Mouse (Mus musculus): ENCODE results near the gene Taf1b.

Taf1b gene

DNA sequence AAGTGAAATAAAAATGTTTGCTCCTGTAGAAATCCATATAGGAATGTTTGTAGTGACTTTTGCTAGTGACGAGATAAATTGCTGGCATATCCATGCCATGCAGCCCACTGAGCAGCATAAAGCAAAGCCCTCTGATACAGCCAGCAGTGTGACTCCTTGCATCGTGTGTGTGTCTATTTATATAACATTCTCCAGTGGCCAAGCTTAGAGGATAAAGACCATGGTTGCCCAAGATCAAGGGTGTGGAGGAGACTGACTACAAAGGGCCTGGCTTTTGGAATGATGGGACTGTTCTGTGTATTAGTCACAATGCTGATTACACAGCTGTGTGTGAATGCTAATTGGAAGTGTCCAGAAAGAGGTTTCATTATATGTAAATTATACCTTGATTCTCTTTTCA is 54.4 kb downstream of the Taf1b start:
- DNase-seq (ENCODE audit: low read depth), result no peak

DNA sequence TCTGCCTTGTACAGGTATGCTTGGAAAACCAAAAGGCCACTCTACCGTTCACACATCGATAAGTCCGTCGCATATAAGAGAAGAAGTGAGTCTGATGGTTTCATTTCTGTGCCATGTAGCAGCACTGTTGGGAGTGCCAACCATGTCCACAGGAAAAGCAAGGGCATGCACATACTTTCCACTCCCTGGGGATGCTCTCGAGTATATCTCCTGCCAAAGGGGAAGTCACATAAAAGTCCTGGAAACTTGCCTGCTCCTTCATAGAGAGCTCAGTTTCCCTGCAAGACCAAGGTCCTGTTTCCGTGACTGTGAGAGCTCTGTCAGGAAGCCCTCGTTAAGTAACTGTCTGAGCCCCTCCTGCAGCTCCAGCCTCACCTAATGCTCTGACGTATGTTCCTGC is 57.8 kb downstream of the Taf1b start:
- DNase-seq (ENCODE audit: low read depth), result no peak

DNA sequence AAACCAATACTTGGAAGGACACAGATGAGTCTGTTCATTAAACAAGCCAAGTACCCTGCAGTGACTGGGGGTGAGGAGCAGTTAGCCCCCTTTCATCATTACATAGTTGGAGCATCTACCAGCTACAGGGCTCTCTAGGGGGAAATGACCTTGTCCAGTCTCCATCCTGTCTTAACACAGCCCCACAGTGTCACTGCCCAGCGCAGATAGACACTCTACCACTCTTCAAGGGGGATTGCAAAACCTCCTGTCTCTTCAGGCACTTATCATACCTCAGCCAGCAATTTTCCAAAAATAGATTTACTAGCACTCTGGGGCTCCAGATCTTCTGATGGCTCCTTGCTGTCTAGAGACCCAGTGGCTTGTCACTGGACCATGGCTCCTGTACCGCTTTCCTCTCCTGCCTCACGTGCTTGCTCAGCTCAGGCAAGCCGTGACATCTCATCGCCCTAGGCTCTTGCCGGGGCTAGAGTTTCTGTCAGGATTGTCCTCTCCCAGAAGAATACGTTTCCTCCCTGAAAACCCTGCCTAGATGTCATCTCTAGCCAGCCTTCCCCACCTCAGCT is 65.3 kb downstream of the Taf1b start:
- DNase-seq (ENCODE audit: low read depth), result no peak

DNA sequence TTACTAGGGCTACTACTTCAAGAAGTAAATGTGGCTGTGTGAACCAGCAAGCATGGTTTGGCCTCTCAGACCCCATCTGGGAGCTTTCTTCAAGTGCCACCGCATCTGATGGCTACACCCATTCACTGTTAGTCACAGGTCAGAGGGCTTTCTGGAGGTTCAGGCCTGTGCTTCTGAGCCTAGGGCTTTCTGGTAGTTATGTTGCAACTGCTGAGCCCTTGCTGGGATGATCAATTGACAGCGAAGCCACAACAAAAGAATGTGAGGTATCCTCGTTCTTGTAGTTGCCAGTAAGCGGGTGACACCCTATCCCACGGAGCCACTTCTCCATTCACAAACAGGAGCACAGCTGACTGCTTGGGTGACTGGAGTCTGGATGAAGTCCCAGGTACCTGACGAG is 67.2 kb downstream of the Taf1b start:
- DNase-seq (ENCODE audit: low read depth), result peak; percentile 19

DNA sequence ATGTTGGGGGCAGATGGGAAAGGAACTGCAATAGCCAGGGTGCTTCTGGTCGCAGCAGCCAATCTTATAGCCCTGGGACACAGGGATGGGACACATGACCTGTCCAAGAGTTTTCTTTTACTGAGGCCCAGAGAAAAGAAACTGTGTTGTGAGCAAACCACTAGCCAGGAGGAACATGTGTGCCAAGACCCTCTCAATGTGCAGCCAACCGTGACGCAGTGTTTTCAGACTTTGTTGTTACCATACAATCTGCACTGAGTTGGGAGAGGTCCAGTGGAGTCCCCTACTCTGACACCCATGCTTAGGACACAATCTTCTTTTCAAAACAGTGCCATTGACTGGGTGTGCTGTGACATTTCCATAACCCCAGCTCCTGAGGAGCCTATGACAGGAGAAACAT is 69.4 kb downstream of the Taf1b start:
- DNase-seq (ENCODE audit: low read depth), result no peak

DNA sequence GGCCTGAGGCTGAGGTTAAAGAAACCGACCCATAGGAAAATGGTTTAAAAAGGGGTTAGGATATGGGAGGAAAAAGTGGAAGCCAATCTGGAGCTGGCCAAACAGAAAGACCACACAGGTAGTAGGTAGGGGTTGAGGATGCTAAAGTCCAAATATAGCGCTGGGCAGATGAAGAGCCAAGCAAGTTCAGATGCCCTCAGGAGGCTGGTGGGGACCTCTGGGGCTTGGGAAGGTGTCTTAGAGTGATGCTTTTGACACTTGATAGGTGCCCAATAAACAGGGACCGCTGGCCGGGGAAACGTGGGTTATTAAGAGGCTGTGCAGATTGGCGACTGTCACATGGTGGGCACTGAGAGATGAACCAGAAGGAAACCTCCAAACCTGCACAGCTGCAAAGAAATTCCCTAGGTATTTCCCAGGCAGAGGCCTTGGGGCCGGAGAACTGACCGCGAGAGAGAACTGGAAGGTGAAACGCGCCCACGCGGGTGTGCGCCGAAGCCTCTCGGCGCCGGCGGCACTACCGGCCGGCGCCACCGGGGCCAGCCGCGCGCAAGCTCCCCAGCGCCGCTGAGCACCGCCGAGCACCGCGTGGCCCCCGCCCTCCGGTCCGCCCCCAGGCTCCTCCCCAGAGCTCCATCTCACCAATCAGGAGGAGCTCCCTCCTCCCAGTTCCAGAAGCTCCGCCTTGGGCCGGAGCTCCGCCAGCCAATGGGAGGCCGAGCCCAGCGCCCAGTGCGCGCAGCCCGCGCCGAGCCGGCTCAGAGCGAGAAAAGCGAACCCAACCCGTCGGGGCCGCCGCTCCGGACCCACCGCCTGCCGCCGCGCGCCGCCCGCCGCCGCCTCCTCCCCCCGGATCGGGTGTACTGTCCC is 73.6 kb downstream of the Taf1b start, which contains the start of gene Grhl1:
Grhl1 (plus strand) TSS at position 761 of the 870 bp plus-strand sequence.
- peak; percentile 81 for DNase-seq (ENCODE audit: low read depth)

DNA sequence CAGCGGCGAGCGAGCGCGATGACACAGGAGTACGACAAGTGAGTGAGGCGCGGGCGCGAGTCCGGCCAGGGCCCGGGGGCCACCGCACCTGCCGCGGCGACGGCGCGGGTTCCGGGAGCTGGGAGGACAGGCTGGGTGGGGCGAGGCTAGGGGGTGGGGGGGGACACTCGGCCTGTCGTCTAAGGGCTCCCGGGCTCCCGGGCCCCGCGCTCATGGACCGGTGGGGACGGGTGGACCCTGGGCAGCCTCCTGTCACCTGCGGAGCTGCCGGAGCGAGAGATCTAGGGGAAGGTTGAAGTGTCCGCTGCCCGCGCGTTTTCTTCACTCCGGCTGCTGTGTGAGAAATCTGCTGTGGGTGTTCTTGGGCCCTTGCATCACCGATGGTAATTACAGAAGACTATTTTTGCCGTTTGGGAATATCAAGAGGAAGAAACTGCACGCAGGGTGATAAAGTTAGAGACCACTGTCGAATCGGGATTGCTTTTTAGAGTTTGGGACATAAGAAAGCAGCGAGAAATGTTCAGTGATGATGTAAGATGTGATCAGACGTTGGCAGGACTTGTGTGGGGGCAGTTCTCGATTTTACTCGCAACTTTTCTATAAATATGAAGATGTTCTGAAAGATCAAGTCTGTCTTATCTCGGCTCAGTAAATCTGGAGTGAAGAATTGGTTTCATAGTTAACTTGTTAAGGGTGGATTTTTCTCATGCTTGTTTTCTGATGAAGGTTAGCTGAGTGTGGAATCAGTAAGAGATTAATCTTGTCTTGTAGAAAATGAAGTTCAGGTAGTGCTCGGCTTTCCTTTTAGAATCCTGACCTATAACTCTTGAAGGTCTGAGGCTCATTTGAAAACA is 74.5 kb downstream of the Taf1b start:
- DNase-seq (ENCODE audit: low read depth), result no peak

DNA sequence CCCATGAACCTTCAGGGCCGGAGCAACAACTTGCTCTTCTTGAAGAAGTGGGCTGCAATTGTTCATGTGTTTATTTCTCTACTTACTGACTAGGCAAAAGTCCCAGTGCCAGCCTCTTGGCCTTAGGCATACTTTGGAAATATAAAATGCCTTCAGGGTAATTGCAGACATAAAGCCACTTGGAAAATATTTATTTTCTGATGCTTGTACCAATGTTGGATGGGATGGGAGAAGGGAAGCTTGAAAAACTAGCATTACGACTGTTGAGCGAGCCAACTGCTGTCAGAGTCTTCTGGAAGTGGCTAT is 75.1 kb downstream of the Taf1b start:
- DNase-seq (ENCODE audit: low read depth), result no peak

DNA sequence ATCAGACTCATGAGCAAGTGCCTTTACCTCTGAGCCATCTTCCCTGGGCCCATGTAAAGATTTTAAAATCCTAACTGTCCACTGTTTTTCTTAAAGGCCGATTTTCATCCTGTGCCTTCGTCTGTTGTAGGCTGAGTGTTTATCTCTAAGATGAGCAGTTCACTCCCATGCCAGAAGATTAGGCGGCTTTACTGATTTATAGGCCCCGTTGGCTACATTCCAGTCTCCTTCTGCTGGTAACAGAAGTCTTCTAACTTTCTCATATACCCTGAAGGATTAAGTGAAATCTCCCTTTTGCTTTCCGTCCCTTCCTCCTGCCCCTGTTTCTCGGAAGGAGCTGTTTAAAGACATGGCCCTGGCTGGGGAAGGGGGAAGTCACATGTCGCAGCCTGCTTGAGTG is 76.7 kb downstream of the Taf1b start:
- DNase-seq (ENCODE audit: low read depth), result no peak

DNA sequence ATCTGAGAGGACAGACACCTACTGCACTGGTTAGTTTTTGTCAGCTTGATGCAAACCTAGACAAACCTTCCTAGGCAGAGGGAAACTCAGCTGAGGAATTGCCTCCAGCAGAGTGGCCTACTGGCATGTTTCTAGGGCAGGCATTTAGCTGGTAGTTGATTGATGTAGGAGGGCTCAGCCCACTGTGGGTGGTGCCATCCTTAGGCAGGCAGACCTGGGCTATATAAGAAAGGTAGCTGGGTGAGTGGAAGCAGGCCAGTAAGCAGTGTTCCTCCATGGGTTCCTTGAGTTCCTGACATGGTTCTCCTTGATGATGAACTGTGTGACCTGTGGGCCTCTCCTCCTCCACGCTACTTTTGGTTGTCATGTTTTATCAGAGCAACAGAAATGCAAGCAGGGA is 82.3 kb downstream of the Taf1b start:
- DNase-seq (ENCODE audit: low read depth), result no peak

DNA sequence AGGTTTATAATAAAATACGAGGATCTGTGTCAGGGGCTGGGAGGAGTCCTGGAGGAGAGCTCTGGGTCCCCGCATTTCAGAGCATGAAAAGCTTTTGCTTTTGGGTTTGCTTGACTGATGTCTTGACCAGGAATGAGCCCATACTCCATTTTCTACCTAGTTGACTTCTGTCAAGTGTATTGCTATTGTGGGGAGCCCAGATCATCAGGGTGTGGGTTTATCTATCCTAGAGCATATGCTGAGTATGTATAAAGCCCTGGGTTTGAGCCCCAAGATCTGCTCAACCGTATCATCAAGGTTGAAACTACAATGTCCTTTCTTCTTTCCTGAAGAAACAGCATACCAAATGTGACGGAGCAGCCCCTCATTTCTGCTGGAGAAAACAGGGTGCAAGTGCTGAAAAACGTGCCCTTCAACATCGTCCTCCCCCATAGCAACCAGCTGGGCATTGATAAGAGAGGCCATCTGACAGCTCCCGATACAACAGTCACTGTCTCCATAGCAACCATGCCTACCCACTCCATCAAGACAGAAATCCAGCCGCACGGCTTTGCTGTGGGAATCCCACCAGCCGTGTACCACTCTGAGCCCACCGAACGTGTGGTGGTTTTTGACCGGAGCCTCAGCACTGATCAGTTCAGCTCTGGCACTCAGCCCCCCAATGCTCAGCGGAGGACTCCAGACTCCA is 83.0 kb downstream of the Taf1b start:
- DNase-seq (ENCODE audit: low read depth), result no peak

DNA sequence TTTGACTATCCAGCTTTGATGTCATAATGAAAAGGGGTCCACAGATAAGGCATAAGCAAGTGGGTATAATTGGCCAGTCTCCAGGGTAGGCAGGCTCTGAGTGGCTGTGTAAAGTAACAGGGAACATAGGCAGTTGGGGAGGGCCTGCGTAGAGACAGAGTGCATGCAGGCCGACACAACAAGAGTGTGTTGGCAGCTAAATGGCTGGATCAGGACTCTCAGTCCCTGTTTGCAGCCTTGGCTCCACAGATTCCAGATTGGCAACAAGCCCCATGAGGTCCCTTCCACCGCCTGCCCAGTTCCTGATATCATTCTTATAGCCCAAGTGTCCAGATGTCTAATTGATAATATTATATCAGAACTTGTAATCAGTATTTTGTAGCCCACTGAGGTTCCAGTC is 85.5 kb downstream of the Taf1b start:
- no peak for DNase-seq (ENCODE audit: low read depth)

DNA sequence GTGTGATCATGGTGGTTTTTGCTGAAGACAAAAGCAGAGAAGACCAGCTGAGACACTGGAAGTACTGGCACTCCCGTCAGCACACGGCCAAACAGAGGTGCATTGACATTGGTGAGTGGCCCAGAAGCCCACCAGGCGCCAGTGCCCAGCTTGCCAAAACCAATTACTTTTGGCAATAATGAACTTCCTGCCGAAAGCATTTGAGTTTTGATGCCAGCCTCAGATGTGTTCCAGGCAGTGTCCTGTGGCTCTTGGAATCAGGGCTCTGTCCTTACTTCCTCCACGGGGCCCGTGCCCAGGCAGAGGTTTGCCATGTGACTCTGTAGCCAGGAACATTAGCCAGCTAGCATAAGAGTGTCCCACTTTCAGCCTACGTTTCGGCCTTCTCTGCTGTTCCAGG is 86.7 kb downstream of the Taf1b start:
- no peak for DNase-seq (ENCODE audit: low read depth)

DNA sequence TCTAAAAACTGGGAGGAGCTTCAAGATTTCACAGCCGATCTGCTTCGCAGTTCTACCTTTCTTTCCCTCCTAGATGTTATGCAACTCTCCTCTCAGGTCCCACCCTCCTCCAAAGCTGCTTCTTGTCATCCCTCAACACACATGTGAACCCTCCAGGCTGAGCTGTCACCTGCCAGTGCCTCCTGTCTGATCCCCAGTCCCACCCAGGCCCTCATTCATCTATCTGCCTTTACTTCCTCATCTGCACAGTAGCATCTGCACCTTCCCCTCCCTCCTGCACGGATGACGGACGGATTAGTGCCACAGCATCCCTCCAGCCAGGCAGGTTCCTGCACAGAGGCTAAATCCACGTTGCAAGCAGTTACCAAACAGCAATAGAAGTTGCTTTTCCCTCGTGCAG is 88.0 kb downstream of the Taf1b start:
- DNase-seq (ENCODE audit: low read depth), result no peak

DNA sequence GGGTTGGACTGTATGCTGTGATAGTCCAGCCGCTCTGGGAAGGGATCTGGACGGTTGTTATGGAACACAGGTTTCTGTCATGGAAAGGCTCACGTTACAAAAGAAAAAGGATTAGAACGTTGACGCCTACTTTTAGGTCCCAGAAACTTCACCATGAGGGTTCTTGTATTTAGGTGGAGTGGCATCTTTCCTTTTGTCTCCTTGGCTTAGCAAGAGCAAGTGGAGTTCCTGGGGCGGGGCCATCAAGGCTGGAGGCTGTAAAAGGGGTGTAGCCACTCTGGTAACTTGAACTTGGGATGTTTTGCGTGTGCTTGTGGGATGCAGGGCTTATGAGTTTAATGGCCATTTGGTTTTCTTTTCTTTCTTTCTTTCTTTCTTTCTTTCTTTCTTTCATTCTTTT is 92.2 kb downstream of the Taf1b start:
- DNase-seq (ENCODE audit: low read depth), result no peak

DNA sequence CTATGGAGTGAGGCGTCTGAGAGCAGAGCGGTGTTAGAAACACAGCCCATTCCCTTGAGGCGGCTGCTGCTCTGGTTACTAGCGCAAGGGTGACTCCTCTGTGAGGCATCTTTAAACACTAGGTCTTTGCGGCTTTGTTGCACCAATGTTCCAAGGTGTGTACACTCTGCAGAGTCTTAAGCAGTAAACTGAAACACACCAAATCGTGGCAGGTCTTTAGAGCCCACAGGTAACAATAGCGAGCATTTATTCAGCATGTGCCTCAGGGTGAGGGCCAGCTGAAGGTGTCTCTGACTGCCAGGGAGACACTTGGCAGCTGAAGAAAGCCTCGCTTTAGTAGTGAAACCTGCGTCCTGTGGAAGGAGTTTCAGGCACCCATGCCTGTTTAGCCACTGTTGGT is 93.9 kb downstream of the Taf1b start:
- DNase-seq (ENCODE audit: low read depth), result no peak

DNA sequence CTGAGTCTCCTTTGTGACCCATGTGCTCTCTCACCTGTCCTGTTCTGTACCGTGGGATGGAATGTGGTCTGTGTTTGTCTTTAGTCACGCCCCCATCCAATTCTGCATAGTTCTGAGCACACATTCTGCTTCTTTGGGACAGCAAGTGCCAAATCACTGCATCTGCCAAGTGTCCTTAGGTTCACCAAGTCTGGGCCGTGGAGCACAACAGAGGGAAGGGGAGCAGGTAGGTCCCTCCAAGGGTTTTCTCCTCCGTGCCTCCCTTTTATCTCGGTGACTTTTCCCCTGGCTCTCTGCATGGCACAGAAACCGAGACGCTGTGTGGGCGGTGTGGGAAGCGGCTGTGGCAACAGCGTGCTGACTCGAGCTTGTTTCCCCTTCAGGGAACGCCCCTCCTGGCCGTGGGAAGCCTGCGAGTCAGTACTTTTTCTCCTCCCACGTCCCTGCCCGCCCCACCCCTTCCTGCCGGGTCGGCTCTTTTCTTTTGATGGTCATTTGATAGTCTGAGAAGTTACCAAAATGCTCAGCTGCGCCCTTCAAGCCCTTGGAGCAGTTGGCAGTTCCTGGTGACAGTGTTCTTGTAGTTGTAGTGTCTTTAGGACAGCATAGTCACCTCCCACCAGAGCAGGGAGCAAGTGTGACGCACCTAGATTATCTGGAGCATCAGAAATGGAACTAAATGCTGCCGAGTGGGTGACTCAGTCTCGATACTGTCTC is 95.0 kb downstream of the Taf1b start:
- DNase-seq (ENCODE audit: low read depth), result peak; percentile 91

DNA sequence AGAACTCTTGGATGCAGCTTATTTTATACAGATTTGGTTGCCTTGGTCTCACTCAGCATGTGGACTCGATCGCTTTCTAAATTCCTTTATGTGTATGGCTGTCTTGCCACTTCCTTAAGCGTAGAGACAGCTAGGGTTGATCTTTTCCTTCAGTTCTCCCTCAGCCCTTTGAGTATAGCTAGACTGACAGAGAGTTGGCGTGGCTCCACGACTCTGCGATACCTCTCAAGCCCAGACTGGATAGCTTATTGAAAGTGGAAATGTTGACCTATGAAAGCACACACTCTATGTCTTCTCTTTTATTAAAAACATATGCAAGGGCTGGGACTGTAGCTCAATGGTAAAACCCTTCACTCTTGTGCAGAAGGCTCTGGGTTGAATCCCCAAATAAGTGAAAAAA is 99.2 kb downstream of the Taf1b start:
- no peak for DNase-seq (ENCODE audit: low read depth)

DNA sequence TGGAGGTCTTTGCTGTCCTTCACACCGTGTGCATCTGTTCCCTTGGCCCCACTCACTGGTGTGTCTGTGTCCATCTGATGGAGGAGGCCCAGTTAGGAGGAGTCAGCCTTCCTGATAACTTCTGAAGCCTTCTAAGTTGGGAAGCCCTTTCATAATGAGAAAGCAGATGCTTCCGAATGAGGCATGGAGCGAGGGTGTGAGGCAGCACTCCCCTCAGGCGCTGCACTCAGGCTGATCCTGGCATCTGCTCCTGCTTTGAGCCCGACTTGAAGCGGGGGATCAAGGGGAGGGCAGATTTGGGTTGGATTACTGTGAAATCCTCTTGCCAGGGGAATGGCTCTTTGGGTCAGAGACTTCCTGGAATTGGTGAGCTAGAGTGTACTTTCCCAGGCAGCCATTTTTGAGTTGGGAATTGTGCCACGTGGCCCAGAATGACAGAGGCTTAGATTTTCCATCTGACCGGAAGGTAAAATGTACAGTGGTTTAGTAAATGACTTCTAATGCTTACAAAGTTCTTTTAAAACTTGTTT is 101.3 kb downstream of the Taf1b start:
- DNase-seq (ENCODE audit: low read depth), result no peak

DNA sequence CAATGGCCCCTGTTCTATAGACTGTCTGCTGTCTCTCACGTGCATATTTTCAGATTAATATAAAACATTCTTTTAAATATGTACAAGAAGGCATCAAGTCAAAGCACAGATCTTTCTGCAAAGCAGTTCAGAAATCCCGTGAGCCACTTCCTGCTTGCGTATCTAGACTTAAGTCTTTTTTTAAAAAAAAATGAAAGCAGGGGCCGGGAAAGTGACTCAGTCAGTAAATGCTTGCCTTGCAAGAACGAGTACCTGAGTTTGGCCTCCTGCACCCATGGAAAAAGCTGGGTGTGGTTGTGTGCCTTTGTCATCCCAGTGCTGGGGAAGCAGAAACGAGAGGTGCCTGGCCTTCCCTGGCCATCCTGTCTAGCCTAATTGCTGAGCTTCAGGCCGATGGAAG is 101.9 kb downstream of the Taf1b start:
- DNase-seq (ENCODE audit: low read depth), result no peak

DNA sequence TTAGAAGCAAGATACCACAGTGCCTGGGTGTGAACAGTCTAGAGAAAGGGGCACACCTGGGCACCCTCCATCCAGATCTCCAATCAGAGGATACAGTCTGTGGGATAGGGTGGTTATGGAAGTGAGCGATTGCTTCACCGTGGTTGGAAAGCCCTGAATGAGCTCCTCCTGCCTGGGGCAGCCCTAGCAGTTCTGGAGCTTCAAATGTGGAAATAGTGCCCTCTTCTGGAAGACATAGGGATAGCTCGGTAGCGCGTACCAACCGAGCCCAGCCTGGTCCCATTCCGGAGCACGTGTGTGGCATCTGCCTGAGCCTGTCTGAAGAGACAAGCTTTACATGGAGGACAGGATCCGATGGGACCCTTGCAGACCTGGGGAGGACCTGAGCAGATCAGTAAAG is 102.6 kb downstream of the Taf1b start:
- DNase-seq (ENCODE audit: low read depth), result peak; percentile 62

DNA sequence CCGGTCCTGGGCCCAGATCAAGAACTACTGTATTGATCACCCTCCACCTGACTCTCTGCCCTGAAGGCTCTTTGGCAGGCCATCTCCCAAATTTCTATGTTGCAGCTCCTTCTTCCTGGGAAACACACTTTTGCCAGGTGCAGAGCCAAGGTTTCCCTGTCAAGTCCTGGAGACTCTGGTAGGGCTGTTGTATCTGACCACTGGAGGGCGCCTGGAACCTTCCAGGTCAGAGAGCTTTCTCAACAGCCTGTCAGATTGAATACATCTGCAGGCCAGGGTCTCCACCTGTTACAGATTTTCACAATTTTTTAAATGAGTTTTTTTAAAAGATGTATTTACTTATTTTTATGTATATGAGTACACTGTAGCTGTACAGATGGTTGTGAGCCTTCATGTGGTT is 105.1 kb downstream of the Taf1b start:
- DNase-seq (ENCODE audit: low read depth), result no peak

All from fibroblast of lung, adult 2 months (primary cell).